Comparison of ENCODE assay signal across 16 mouse cellular contexts in genomic region chr4:45505671-45506070, GRCm38 (mm10). TPM values are rescaled to one million over a fixed set of nuclear protein-coding genes. Genes with fewer than 3 reads are reported as not detected.
A peak's percentile ranks its signal among the peaks of the same experiment; 100 is the strongest.
DNase-seq lines count a peak whose midpoint lies in the region; ATAC-seq and TF ChIP-seq lines count a peak whose summit lies in the region.
"Had no signal": no experiment of that assay in that cellular context is flagged by ENCODE, and none has a peak within 500 bp of the region (broad histone marks: within the 10 kb centered on the region; RNA-seq: fewer than 3 reads in every experiment).

No protein-coding gene starts in this region.

- WGBS in heart, embryonic 11.5 days (ENCODE audit: insufficient replicate concordance), result 80% methylated on average over 2 of the region's 2 CpGs
- WGBS in kidney, embryonic 16.5 days, result 89% methylated on average over 2 of the region's 2 CpGs

- no peak overlapping the region for H3K9ac ChIP-seq in heart, embryonic 11.5 days (ENCODE audit: low read depth, low read length)
- H3K9ac ChIP-seq in kidney, embryonic 16.5 days (replicated peaks; ENCODE audit: low read length), result 0 out of 2 replicates have a peak overlapping the region, but pooled peaks have one; percentile 24
- H3K9ac ChIP-seq: neural tube, embryonic 15.5 days had no signal

- peaks cover 80% of the 10 kb centered on the region for H3K4me1 ChIP-seq in heart, embryonic 11.5 days (ENCODE audit: control insufficient read depth, insufficient read depth, low read length)
- H3K4me1 ChIP-seq in E14TG2a.4 (replicated peaks; ENCODE audit: low read depth, low read length), result peaks cover 94% of the 10 kb centered on the region
- peaks cover 76% of the 10 kb centered on the region for H3K4me1 ChIP-seq in kidney, embryonic 16.5 days (ENCODE audit: insufficient read depth, low read length)

- H3K36me3 ChIP-seq in heart, embryonic 11.5 days (ENCODE audit: control insufficient read depth, insufficient read depth, low read length), result no peaks in the 10 kb centered on the region
- H3K36me3 ChIP-seq in E14TG2a.4 (ENCODE audit: insufficient read depth, low read length), result peaks cover 8% of the 10 kb centered on the region; the same call in 1 of the 2 replicates
- no peaks in the 10 kb centered on the region for H3K36me3 ChIP-seq in kidney, embryonic 16.5 days (ENCODE audit: insufficient read depth, low read length)
- H3K36me3 ChIP-seq: midbrain, embryonic 10.5 days; neural tube, embryonic 15.5 days had no signal

- no peak for DNase-seq in heart, postnatal 10 days
- peak; percentile 86 for DNase-seq in kidney, adult 11 months
- DNase-seq in kidney, postnatal 4 days, result no peak
- no peak for DNase-seq in layer of hippocampus, postnatal 10 days (ENCODE audit: low spot score in 2 of 2)
- DNase-seq: B cell, adult 2 months; cerebellum, adult 9-10 months; layer of hippocampus, postnatal 36 days; left cerebral cortex, postnatal 4 days; lung, postnatal 10 days; retina, postnatal 1 day had no signal

- H3K4me3 ChIP-seq in heart, embryonic 11.5 days (ENCODE audit: low read depth, low read length), result no peak overlapping the region
- H3K4me3 ChIP-seq in E14TG2a.4 (replicated peaks; ENCODE audit: low read length), result 0 out of 2 replicates have a peak overlapping the region, but pooled peaks have one; percentile 13
- no peak overlapping the region for H3K4me3 ChIP-seq in kidney, embryonic 16.5 days (ENCODE audit: low read length)
- H3K4me3 ChIP-seq: midbrain, embryonic 10.5 days; neural tube, embryonic 15.5 days had no signal

- no peak for TF ChIP-seq CTCF in E14TG2a.4 (conservative IDR thresholded peaks at IDR 0.05; ENCODE audit: low read length)

- H3K27ac ChIP-seq in heart, embryonic 11.5 days (ENCODE audit: low read depth, low read length), result peak overlapping the region; percentile 92
- H3K27ac ChIP-seq in kidney, embryonic 16.5 days (ENCODE audit: low read length), result peak overlapping the region; percentile 49; the same call in 1 of the 2 replicates
- H3K27ac ChIP-seq: neural tube, embryonic 15.5 days had no signal

- H3K27me3 ChIP-seq in heart, embryonic 11.5 days (ENCODE audit: control insufficient read depth, insufficient read depth, low read length), result no peaks in the 10 kb centered on the region
- H3K27me3 ChIP-seq in E14TG2a.4 (ENCODE audit: insufficient read depth, low read length), result no peaks in the 10 kb centered on the region
- no peaks in the 10 kb centered on the region for H3K27me3 ChIP-seq in kidney, embryonic 16.5 days (ENCODE audit: insufficient read depth, low read length)
- H3K27me3 ChIP-seq: neural tube, embryonic 15.5 days had no signal

- H3K4me2 ChIP-seq in heart, embryonic 11.5 days, result no peak overlapping the region
- H3K4me2 ChIP-seq in kidney, embryonic 16.5 days (replicated peaks; ENCODE audit: low read depth, low read length), result no peak overlapping the region
- H3K4me2 ChIP-seq: neural tube, embryonic 15.5 days had no signal

- ATAC-seq in heart, embryonic 11.5 days (replicated peaks; ENCODE audit: insufficient number of reproducible peaks, low FRiP score, low TSS enrichment), result no peak
- no peak for ATAC-seq in kidney, embryonic 16.5 days (ENCODE audit: low FRiP score, low TSS enrichment)
- ATAC-seq: inflammation-experienced regulatory T-cells, adult 6 months had no signal

- intact Hi-C loops in heart, postnatal 10 days (cut with DNase I), result no loop called here

- no peaks in the 10 kb centered on the region for H3K9me3 ChIP-seq in heart, embryonic 11.5 days (replicated peaks; ENCODE audit: control insufficient read depth, low read length)
- H3K9me3 ChIP-seq in E14TG2a.4 (ENCODE audit: low read length), result no peaks in the 10 kb centered on the region
- no peaks in the 10 kb centered on the region for H3K9me3 ChIP-seq in kidney, embryonic 16.5 days (ENCODE audit: low read length)
- H3K9me3 ChIP-seq: midbrain, embryonic 10.5 days; neural tube, embryonic 15.5 days had no signal

RNA-seq across cellular contexts. Expression of gene Shb, which starts 26.6 kb away (rescaled TPM):
- polyA plus RNA-seq in heart, embryonic 11.5 days (2014; fragmentation: Nextera tagmentation; extraction: Ambion mirVana), result 9.2 and 11.1 TPM in 2 replicates
- total RNA-seq in heart, postnatal 10 days (2021), result 10 to 100 TPM; 67.9 to 71.6 TPM
- 2.7 and 3.1 TPM in 2 replicates for polyA plus RNA-seq in kidney, embryonic 16.5 days (2015; fragmentation: Nextera tagmentation; extraction: Ambion mirVana)
- total RNA-seq in layer of hippocampus, postnatal 10 days (2021), result 10 to 100 TPM; 27.0 to 29.0 TPM
